Mouse (Mus musculus) layer of hippocampus, postnatal 10 days (tissue): ENCODE data around the gene Plau. TPM values are rescaled to one million over a fixed set of nuclear protein-coding genes. Genes with fewer than 3 reads are reported as not detected.
A peak's percentile ranks its signal among the peaks of the same experiment; 100 is the strongest.

Source experiments
- DNase-seq, 2 experiments: peaks; one replicate each; pipeline ENCODE4 v3.0.0; 2021; ENCODE audit warnings: low spot score in 2 of 2
- total RNA-seq, 2 experiments: library from RNA; stranded (reverse); gene quantifications; 2 replicates each; pipeline ENCODE4 v1.2.3; 2021

Gene Plau
- total RNA-seq, 2 experiments from 2014 or later, result 4.3 to 4.6 TPM

DNA sequence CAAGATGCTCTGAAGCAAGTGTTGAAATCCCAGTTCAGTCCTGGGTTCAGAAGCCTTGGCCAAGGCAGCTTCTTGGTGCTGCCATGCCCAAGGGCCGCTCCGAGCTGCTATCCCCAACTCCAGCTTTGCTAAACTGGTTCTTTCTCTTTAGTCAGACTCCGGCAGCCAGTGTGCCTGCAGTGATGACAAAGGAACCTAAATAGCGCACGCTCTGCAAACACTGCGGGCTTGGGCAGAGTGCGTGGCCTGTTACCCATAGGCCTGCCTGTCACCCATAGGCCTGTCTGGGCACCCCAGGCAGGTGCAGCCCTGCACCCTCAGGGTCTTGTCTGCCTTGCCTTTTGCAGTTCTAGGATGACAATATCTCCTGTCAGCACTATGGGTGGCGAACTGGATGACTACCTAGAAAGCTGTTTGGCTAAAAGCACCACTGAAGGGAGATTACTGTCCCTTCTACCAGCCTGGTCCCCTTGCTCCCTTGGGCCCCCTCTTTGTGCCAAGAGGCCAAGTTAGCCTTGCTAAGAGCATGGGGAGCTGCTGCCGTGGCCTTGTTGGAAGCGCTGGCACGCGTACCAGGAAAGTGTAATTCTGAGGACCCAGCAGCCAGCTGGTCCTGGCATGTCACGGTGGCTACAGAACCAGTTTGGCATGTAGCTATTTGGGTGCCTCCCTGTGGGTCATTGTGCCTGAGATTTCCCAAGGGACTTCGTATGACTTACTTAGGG is 30.2 kb upstream of the Plau start:
- no peak for DNase-seq

DNA sequence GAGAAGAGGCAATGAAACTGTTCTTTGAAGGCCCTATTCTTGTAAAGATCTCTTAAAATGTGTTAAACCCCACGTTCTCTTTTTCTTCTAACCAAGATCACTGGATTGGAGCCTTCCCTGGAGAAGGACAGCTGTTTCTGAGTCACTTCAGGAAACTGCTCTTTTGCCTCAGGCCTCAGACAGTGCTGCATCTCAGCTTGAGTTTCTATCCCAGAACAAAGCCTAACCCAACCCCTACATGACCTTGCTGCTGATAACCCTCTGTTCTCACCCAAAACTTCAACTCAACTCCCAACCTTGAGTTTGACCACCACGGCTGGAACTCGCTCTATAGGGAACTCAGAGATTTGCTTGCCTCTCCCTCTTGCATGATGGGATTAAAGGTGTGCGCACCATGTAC is 27.1 kb upstream of the Plau start:
- DNase-seq, result no peak

DNA sequence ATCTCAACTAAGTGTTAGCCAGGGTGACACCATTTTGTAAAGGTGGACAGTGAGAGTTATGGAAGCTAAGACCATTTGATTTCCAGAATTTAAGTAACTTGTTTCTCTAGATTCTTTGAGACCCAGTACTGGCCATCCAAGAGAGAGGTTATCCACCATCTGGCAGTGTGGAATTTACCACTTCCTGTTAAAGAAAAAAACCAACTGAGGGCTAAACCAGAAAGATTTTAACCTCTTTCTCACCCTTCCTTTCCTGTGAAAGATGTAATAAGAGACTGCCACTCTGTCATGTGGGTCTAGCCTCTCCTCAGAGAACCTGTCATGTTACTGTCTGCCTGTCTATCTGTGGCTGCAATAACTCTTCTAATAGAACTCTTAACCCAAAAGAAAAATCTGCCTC is 26.6 kb upstream of the Plau start:
- no peak for DNase-seq

- DNase-seq, result no peak
Observed at GRCm38 (mm10) chr14:20811236-20811635, 25.2 kb upstream of the Plau start.

DNA sequence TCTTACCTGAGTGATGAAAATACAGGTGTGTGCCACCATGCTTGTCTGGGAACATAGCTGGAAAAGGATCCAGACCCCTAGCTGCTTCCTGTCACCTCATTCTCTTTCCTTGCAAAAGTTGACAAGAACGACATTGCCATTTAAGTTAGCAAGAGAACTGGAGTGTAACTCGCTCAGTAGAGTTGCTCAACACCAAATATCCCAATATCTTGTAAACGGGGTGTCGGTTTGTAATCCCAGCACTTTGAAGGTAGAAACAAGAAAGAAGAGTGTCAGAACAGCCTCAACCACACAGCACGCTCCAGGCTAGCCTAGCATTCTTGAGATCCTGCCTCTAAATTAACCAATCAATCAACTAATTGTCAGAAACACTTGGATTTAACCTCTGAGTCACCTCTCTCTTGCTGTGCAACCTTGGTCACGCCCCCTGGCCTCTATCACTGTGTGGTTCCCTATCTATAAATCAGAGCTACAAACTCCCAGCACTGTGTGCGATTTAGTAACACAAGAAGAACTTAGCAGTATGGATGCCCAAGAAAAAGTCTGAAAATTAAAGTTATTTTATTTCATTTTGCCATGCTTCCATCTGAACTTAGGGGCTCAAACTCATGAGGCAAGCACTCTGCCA is 24.6 kb upstream of the Plau start:
- DNase-seq, result no peak

- DNase-seq, result no peak
Observed at GRCm38 (mm10) chr14:20815448-20815847, 21.0 kb upstream of the Plau start.

DNA sequence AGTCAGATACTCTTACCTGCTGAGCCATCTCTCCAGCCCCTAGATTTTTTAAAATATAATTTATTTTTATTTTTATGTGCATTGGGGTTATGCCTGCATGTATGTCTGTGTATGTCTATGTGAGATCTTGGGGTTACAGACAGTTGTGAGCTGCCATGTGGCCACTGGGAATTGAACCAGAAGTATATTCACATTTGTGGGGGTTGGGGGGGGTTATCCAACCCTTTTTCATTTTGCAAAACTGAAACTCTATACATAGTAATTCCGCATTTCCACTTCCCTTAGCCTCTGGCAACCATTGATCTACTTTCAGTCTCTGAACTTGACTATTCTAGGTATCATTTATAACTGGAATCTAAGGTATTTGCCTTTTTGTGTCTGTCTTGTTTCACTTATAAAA is 11.9 kb upstream of the Plau start:
- no peak for DNase-seq

- DNase-seq, result no peak
Observed at GRCm38 (mm10) chr14:20825516-20825915, 10.9 kb upstream of the Plau start.

- no peak for DNase-seq
Observed at GRCm38 (mm10) chr14:20827061-20827460, 9.4 kb upstream of the Plau start.

DNA sequence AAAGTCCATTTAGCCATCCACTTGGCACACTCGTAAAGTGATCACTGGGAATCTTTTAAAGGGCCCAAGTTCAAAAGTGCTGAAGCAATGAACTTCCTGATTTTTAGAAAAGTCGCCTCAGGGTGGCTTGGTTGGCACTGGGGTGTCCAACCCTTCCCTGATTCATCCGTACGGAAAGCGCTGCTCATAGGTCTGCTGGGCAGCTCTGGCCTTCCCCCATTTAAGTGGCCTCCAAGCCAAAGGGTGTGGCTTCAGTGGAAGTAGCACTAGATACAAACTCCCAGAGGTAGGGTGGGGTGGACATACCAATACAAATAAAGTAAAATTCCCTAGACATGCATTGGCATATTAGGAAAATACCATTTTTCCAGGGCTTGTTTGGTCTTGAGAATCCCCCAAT is 9.0 kb upstream of the Plau start:
- DNase-seq, result no peak

- no peak for DNase-seq
Observed at GRCm38 (mm10) chr14:20828524-20828923, 7.9 kb upstream of the Plau start.

- no peak for DNase-seq
Observed at GRCm38 (mm10) chr14:20829523-20830366, 6.7 kb upstream of the Plau start.

GRCm38 (mm10) chr14:20831141-20831910 is 5.1 kb upstream of the Plau start:
- DNase-seq, result no peak

DNA sequence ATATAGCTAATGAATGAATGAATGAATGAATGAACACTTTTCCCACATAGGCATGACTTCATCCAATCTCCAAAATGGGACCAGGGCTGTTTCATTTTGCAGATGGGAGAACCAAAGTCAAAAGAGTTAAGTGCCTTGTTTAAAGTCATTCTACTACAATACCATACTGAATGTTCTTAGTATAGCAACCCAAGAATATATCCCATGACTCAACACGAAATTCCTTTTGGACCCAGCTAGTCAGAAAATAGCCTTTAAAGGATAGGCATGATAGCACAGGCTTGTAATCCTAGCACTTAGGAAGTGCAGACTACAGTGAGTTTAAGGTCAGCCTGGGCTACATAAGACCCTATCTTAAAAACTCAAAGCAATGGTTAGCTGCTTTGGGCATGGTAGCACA is 4.5 kb upstream of the Plau start:
- no peak for DNase-seq

GRCm38 (mm10) chr14:20833525-20833924 is 2.9 kb upstream of the Plau start:
- DNase-seq, result no peak

- no peak for DNase-seq
Observed at GRCm38 (mm10) chr14:20834136-20834535, 2.3 kb upstream of the Plau start.

GRCm38 (mm10) chr14:20836905-20837376 is 481 bp downstream of the Plau start:
- DNase-seq, result peak; percentile 22 to 30

DNA sequence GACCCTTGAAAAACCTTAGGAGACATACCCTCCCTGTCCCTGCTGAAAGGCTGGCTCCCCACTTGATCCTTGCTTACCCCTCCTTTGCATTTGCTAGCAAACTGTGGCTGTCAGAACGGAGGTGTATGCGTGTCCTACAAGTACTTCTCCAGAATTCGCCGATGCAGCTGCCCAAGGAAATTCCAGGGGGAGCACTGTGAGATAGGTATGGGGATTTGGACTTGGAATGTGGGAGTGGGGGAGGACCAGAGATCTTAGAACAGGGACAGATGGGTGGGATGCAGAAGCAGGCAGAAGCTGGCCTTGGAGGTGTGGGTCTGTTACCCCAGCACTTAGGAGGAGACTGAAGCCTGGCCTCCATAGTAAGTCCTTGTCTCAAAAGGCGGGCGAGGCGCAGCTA is 1.2 kb downstream of the Plau start:
- DNase-seq, result no peak

- no peak for DNase-seq
Observed at GRCm38 (mm10) chr14:20841526-20841925, 5.1 kb downstream of the Plau start.

DNA sequence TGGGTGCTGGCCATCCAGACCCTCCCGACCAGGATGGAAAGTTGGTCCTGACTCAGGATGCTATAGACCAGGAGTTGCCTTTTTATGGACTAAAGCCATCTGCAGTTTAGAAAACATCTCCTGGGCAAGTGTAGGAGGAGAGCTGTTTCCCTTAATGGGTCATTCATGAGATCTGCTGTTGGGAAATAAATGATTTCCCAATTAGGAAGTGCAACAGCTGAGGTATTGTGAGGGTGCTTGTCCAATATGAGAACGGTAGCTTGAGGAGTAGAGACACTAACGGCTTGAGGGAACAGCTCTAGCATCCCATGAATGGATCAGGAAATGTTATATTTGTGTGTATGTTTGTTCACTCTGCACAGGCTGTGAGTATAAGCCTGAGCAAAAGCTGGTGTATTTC is 6.2 kb downstream of the Plau start:
- DNase-seq, result no peak

- DNase-seq, result no peak
Observed at GRCm38 (mm10) chr14:20844126-20844525, 7.7 kb downstream of the Plau start.
